Mouse (Mus musculus) A20 (cell line): ENCODE data around the gene Ntrk3.

ENCODE experiments used
- DNase-seq: peaks from one replicate; pipeline ENCODE4 v3.0.0-alpha.2; 2011; ENCODE audit warnings: low read depth, low spot score

Gene Ntrk3

GRCm38 (mm10) chr7:78579461-78580234 lies 158.2 kb downstream of the Ntrk3 start:
- DNase-seq = no peak

GRCm38 (mm10) chr7:78578461-78579359 lies 159.1 kb downstream of the Ntrk3 start:
- DNase-seq = no peak

- DNase-seq = no peak
Observed at GRCm38 (mm10) chr7:78578111-78578460, 159.7 kb downstream of the Ntrk3 start.

GRCm38 (mm10) chr7:78577462-78578110 lies 160.2 kb downstream of the Ntrk3 start:
- DNase-seq = no peak

- DNase-seq = no peak
Observed at GRCm38 (mm10) chr7:78576706-78577461, 160.9 kb downstream of the Ntrk3 start.

GRCm38 (mm10) chr7:78576169-78576568 lies 161.6 kb downstream of the Ntrk3 start:
- DNase-seq = no peak

GRCm38 (mm10) chr7:78575556-78575955 lies 162.3 kb downstream of the Ntrk3 start:
- no peak for DNase-seq

GRCm38 (mm10) chr7:78571196-78571595 lies 166.6 kb downstream of the Ntrk3 start:
- DNase-seq = no peak

GRCm38 (mm10) chr7:78569255-78569618 lies 168.6 kb downstream of the Ntrk3 start:
- no peak for DNase-seq

GRCm38 (mm10) chr7:78568411-78569254 lies 169.2 kb downstream of the Ntrk3 start:
- DNase-seq = peak; percentile 18

GRCm38 (mm10) chr7:78566617-78567016 lies 171.2 kb downstream of the Ntrk3 start:
- DNase-seq = peak; percentile 3

GRCm38 (mm10) chr7:78565386-78565785 lies 172.4 kb downstream of the Ntrk3 start:
- no peak for DNase-seq

GRCm38 (mm10) chr7:78558503-78558902 lies 179.3 kb downstream of the Ntrk3 start:
- DNase-seq = no peak

- no peak for DNase-seq
Observed at GRCm38 (mm10) chr7:78555532-78555931, 182.3 kb downstream of the Ntrk3 start.

- no peak for DNase-seq
Observed at GRCm38 (mm10) chr7:78549461-78549860, 188.4 kb downstream of the Ntrk3 start.

- DNase-seq = no peak
Observed at GRCm38 (mm10) chr7:78548721-78549120, 189.1 kb downstream of the Ntrk3 start.

GRCm38 (mm10) chr7:78546551-78546950 lies 191.3 kb downstream of the Ntrk3 start:
- DNase-seq = no peak

GRCm38 (mm10) chr7:78542468-78542867 lies 195.3 kb downstream of the Ntrk3 start:
- DNase-seq = no peak

GRCm38 (mm10) chr7:78530286-78530685 lies 207.5 kb downstream of the Ntrk3 start:
- no peak for DNase-seq

- no peak for DNase-seq
Observed at GRCm38 (mm10) chr7:78528008-78528407, 209.8 kb downstream of the Ntrk3 start.

- DNase-seq = no peak
Observed at GRCm38 (mm10) chr7:78527564-78527963, 210.2 kb downstream of the Ntrk3 start.
